Mouse (Mus musculus) testis, adult 2 months (tissue): Measurements from ENCODE around the gene Sowahc.

ENCODE experiments used
- CTCF ChIP-seq: fragments of 200-500 bp; IDR thresholded peaks from 2 replicates; pipeline ENCODE4 v1.5.1; 2012; ENCODE audit warnings: low read depth, mild to moderate bottlenecking, inconsistent platforms, low read length, moderate library complexity; ENCODE audit not compliant: control insufficient read depth, insufficient read depth, insufficient replicate concordance
- POLR2A ChIP-seq: fragments of 200-500 bp; IDR thresholded peaks from 2 replicates; pipeline ENCODE4 v1.6.1; 2012; ENCODE audit warnings: low read depth, mild to moderate bottlenecking, inconsistent platforms, low read length, moderate library complexity; ENCODE audit not compliant: control insufficient read depth

GRCm38 (mm10) chr10:59225137-59225536, 3.4 kb downstream of the Sowahc start:
- TF ChIP-seq POLR2A (no peak), CTCF (no peak)
